Mouse (Mus musculus) neural tube, embryonic 15.5 days (tissue): Measurements from ENCODE around the gene Tbcb. TPM values are rescaled to one million over a fixed set of nuclear protein-coding genes. Genes with fewer than 3 reads are reported as not detected.
A peak's percentile ranks its signal among the peaks of the same experiment; 100 is the strongest.
"Not testable (repeated sequence)": the region's sequence is repeated elsewhere in the genome, so short reads cannot be mapped to it uniquely, and the experiment has no call there.

Experiments used
- ATAC-seq: fragments of 200-750 bp; cut with Nextera tagmentation; 2 replicates; pipeline ENCODE4 v1.8.0; 2017; ENCODE audit warnings: mild to moderate bottlenecking, moderate TSS enrichment, moderate library complexity; ENCODE audit not compliant: low FRiP score
- H3K27ac ChIP-seq: fragments of 300-500 bp; sonication (generic); replicated peaks from 2 replicates; pipeline ENCODE4 v1.5.1; 2015; ENCODE audit warnings: mild to moderate bottlenecking, inconsistent platforms
- H3K27me3 ChIP-seq: fragments of 300-500 bp; sonication (generic); replicated peaks from 2 replicates; pipeline ENCODE4 v1.6.1; 2015; ENCODE audit warnings: inconsistent platforms
- H3K36me3 ChIP-seq: fragments of 300-500 bp; sonication (generic); 2 replicates; pipeline ENCODE4 v1.6.1; 2015; ENCODE audit warnings: inconsistent platforms
- H3K4me1 ChIP-seq: fragments of 300-500 bp; sonication (generic); 2 replicates; pipeline ENCODE4 v1.6.1; 2015; ENCODE audit warnings: inconsistent platforms
- H3K4me2 ChIP-seq: fragments of 300-500 bp; sonication (generic); 2 replicates; pipeline ENCODE4 v1.6.1; 2015; ENCODE audit warnings: inconsistent platforms, mild to moderate bottlenecking, moderate library complexity
- H3K4me3 ChIP-seq: fragments of 300-500 bp; sonication (generic); replicated peaks from 2 replicates; pipeline ENCODE4 v1.5.1; 2015; ENCODE audit warnings: mild to moderate bottlenecking, inconsistent platforms
- H3K9ac ChIP-seq: fragments of 300-500 bp; sonication (generic); replicated peaks from 2 replicates; pipeline ENCODE4 v1.6.1; 2015; ENCODE audit warnings: mild to moderate bottlenecking, inconsistent platforms
- H3K9me3 ChIP-seq: fragments of 300-500 bp; sonication (generic); replicated peaks from 2 replicates; pipeline ENCODE4 v1.6.1; 2016; ENCODE audit warnings: inconsistent platforms
- WGBS: fragments of 180-500 bp; shearing (Covaris S2); methylation state at CpG from one replicate; pipeline ENCODE4 v1.1.7; 2015; ENCODE audit warnings: mixed read lengths; 5-methylcytosine and 5-hydroxymethylcytosine counted together
- polyA plus RNA-seq: library from polyadenylated mRNA; unstranded; fragments of >200 nt; fragmentation: Nextera tagmentation; extraction: Ambion mirVana; gene quantifications from 2 replicates; pipeline ENCODE4 v1.2.1, GENCODE M21; 2015

Gene Tbcb
- polyA plus RNA-seq, 1 experiment from 2014 or later: 478 TPM

DNA sequence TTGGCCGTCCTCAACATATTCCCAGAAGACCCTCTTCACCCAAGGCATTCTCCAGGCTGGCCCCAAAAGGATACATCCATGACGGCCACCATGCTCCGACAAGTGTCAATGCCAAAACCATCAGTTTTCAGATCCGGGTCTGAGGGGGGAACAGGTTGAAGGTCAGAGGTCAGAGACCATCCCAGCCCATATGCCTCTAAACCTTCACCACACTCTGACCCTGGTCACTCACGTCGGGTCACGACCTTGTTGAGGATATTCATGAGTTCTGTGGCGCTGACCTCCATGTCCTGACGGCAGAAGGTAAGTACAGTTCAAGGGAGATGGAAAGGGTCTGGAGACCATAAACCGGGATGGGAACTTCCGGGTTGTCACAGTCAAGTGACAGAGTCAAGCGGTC lies 40.0 kb downstream of the Tbcb start:
- no peak for ATAC-seq
- H3K9me3 ChIP-seq: no peaks in the 10 kb centered on the region
- peaks cover 22% of the 10 kb centered on the region for H3K4me1 ChIP-seq
- 91% methylated on average over 12 of the region's 12 CpGs for WGBS
- no peak overlapping the region for H3K4me3 ChIP-seq
- no peaks in the 10 kb centered on the region for H3K27me3 ChIP-seq
- H3K9ac ChIP-seq: no peak overlapping the region
- H3K4me2 ChIP-seq: no peak overlapping the region
- peaks cover 51% of the 10 kb centered on the region for H3K36me3 ChIP-seq
- no peak overlapping the region for H3K27ac ChIP-seq

DNA sequence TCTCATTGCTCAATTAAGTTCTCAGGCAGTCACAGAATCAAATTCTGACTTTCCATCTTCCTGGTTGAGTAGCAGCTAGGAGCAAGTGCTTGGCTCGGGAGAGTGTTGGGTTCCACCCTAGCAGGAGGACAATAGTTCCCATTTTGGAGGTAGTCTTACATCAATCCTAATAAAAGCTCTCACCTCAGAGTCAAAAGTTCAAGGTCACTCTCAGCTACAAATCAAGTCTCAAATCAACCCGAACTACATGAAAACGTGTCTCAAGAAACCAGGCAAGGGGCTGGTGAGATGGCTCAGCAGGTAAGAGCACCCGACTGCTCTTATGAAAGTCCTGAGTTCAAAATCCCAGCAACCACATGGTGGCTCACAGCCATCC lies 43.0 kb downstream of the Tbcb start:
- Histone ChIP-seq H3K4me2 (no peak overlapping the region), H3K36me3 (peaks cover 74% of the 10 kb centered on the region), H3K9ac (no peak overlapping the region), H3K27me3 (no peaks in the 10 kb centered on the region), H3K4me1 (peaks cover 17% of the 10 kb centered on the region), H3K4me3 (no peak overlapping the region), H3K27ac (no peak overlapping the region), H3K9me3 (no peaks in the 10 kb centered on the region)
- no peak for ATAC-seq
- 86% methylated on average over 4 of the region's 4 CpGs for WGBS

DNA sequence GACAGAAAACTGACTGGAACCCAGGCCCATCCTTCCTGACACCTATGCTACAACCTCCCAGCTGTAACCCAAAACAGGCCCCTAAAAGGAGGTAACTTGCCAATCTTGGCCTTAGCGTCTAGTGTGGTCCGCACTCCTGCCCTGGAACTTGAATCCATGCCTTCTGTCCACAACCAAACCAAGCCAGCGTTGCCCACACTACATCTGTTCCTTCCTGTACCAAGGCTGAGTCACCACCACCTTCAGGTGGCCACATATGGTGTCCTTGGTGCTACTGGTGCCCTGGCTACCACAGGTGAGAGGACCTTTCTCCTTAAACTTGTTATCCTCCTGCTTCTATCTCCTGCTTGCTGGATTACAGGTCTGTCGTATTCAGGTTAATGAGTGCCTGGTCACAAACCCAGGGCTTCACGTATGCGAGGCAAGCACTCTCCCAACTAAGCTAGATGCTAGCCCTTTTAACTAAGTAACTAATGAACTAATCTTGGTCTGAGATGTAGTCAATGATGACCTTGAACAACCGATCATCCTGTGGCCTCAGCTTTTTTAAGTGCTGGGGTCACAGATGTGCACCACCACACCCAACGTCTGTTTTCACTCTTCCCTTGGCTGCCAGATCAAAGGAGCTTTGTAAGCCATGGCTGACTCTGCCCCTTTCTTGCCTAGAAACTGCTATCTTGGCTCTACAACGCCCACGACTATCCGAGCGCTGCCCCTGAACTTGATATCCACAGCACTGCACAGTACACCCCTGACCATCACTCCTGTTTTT lies 43.5 kb downstream of the Tbcb start:
- ATAC-seq: no peak
- no peaks in the 10 kb centered on the region for H3K27me3 ChIP-seq
- no peak overlapping the region for H3K27ac ChIP-seq
- H3K36me3 ChIP-seq: peaks cover 74% of the 10 kb centered on the region
- no peak overlapping the region for H3K4me2 ChIP-seq
- no peak overlapping the region for H3K9ac ChIP-seq
- H3K9me3 ChIP-seq: no peaks in the 10 kb centered on the region
- H3K4me1 ChIP-seq: peaks cover 20% of the 10 kb centered on the region
- H3K4me3 ChIP-seq: no peak overlapping the region
- 89% methylated on average over 12 of the region's 12 CpGs for WGBS

DNA sequence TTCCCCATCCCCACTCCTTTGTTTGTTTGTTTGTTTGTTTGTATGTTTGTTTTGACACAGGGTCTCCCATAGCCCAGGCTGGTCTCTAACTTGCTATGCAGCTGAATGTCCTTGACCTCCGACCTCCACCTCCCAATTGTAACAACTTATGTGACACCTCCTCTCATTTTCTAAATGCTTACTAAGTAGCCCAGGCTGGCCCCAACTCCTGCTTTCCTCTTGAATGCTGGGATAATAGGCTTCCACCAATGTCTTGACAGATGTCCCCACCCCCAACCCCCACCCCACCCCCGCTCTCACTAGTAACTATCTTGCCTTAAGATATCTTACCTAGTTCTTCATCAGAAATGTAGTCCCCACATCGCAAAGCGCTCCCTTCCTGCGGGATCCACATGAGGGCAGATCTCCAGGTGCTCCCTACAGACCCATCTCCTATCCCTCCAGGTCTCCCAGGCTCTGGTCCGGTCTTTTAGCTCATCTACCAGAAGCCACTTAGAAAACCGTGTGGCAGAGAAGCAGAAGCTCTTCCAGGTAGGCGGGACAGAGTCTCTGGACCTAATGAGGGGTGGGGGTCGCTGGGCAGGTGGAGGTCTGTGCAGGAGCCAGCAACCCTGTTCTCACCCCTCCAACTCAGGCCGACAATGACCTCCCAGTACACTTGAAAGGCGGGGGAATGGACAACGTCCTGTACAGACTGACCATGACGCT lies 47.3 kb downstream of the Tbcb start:
- Histone ChIP-seq H3K4me2 (no peak overlapping the region), H3K27me3 (no peaks in the 10 kb centered on the region), H3K4me1 (peaks cover 7% of the 10 kb centered on the region), H3K9me3 (no peaks in the 10 kb centered on the region), H3K27ac (no peak overlapping the region), H3K9ac (no peak overlapping the region), H3K36me3 (peaks cover 52% of the 10 kb centered on the region), H3K4me3 (no peak overlapping the region)
- ATAC-seq: no peak
- WGBS: 78% methylated on average over 13 of the region's 13 CpGs

DNA sequence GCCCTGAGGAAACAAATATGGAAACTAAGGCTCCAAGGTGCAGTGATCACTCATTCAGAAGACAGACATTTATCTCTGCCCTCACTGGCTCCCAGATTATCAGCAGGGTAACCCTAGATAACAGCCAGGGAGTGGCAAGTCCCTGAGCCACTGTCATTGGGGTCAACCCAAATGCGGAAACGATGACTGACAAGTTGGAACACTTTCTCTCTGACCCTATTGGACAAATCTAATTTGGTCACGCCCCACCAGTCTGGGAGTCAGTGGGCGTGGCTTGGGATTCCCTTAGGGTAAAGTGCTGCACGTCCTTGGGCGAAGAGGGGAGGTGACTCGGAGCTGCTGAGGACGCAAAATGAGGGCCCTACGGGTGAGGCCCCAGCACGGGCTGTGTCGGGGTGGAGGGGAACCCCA lies 48.2 kb downstream of the Tbcb start, which contains the start of gene Cox7a1:
TSS of gene Cox7a1 (plus strand) at position 266 of the 411 bp plus-strand sequence.
- no peaks in the 10 kb centered on the region for H3K9me3 ChIP-seq
- peak within 1 kb of the TSS; percentile 3; the same call in 1 of the 2 replicates for H3K9ac ChIP-seq
- H3K4me1 ChIP-seq: peaks cover 7% of the 10 kb centered on the region
- peak; percentile 49; the same call in 1 of the 2 replicates for ATAC-seq
- peak within 1 kb of the TSS; percentile 17 for H3K4me3 ChIP-seq
- WGBS: 2% methylated on average over 11 of the region's 11 CpGs
- no peaks in the 10 kb centered on the region for H3K27me3 ChIP-seq
- H3K27ac ChIP-seq: no peak within 1 kb of the TSS
- peak within 1 kb of the TSS; percentile 46 for H3K4me2 ChIP-seq
- H3K36me3 ChIP-seq: peaks cover 45% of the 10 kb centered on the region

DNA sequence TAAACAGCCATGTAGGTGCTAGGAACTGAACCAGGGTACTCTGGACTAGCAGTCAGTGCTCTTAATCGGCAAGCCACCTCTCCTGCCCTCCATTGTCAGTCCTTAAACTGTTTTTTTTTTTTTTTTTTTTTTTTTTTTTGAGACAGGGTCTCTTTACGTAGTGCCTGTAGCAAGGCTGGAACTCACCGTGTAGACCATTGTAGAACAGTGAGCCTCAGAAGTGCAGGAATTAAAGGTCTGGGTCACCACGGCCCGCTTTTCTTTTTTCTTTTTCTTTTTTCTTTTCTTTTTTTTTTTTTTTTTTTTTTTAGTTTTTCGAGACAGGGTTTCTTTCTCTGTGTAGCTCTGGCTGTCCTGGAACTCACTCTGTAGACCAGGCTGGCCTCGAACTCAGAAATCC lies 48.9 kb downstream of the Tbcb start:
- 70% methylated on average over 7 of the region's 7 CpGs for WGBS

DNA sequence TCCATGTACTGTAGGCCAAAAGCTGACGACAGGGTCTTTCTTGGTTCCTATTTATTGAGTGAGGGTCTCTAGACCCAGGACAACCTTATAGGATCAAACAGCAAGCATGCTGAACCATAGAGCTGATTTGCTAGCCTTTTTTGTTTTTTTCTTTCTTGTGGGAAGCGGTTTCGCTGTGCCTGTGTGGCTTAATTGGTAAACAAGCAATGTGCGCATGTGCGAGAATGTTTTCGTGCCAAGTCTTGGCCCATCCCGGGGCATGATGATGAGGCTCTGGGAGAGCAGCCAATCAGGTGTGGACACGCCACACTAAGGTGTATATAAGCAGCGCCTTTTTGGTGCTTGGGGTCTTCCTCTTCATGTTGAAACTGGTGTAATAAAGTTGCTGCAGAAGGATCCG lies 50.1 kb downstream of the Tbcb start:
- not testable (repeated sequence) for H3K27me3 ChIP-seq, H3K9ac ChIP-seq, H3K4me1 ChIP-seq, H3K9me3 ChIP-seq, H3K4me2 ChIP-seq, H3K4me3 ChIP-seq, ATAC-seq
- Histone ChIP-seq H3K36me3 (peaks cover 42% of the 10 kb centered on the region), H3K27ac (peak overlapping the region; percentile 68)
- 89% methylated on average over 10 of the region's 10 CpGs for WGBS

More for the DNA sequence above, 48.9 kb downstream of the Tbcb start:
- not testable (repeated sequence) for H3K27me3 ChIP-seq, H3K9me3 ChIP-seq, H3K9ac ChIP-seq, H3K4me2 ChIP-seq, ATAC-seq, H3K27ac ChIP-seq, H3K4me3 ChIP-seq, H3K4me1 ChIP-seq
- peaks cover 45% of the 10 kb centered on the region for H3K36me3 ChIP-seq

DNA sequence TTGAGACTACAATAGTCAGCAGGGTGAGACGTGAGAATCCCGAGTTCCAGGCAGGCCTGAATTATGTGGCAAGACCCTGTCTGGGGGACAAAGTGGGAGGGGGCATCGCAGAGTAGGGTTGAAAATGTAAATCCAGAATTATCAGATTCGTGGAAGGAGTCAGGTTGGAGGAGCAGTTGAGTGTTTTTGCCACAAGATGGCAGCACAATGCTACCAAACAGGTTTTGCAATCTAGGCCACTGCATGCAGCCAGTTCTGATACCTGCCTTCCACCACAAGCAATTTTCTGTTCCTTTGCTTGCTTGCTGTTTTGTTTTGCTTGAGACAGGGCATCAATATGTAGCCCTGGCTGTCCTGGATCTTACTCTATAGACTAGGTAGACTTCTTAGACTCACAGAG lies 50.8 kb downstream of the Tbcb start:
- H3K9me3 ChIP-seq: no peaks in the 10 kb centered on the region
- H3K4me2 ChIP-seq: no peak overlapping the region
- H3K4me1 ChIP-seq: peaks cover 7% of the 10 kb centered on the region
- no peak overlapping the region; the same call in 1 of the 2 replicates for H3K9ac ChIP-seq
- no peak overlapping the region for H3K4me3 ChIP-seq
- 3% methylated on average over 4 of the region's 4 CpGs for WGBS
- H3K27ac ChIP-seq: peak overlapping the region; percentile 68
- H3K36me3 ChIP-seq: peaks cover 41% of the 10 kb centered on the region
- no peaks in the 10 kb centered on the region for H3K27me3 ChIP-seq
- ATAC-seq: peak; percentile 35; the same call in 1 of the 2 replicates

DNA sequence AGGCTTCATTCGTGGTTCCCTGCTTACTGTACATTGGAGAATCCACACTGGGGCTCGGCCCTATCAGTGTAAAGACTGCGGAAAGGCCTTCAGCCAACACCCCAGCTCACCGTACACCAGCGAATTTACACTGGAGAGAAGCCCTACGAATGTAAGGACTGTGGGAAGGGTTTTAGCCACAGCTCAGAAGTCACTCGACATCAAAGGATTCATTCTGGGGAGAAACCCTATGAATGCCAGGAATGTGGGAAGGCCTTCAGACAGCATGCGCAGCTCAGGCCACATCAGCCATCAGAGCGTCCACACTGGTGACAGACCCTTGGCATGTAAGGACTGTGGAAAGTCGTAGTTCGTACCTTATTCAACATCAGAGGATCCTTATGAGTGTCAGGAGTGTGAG lies 53.8 kb downstream of the Tbcb start:
- Histone ChIP-seq H3K9me3 (no peaks in the 10 kb centered on the region), H3K4me3 (no peak overlapping the region), H3K27me3 (no peaks in the 10 kb centered on the region), H3K36me3 (peaks cover 36% of the 10 kb centered on the region), H3K4me2 (no peak overlapping the region), H3K9ac (no peak overlapping the region), H3K4me1 (no peaks in the 10 kb centered on the region), H3K27ac (no peak overlapping the region)
- ATAC-seq: no peak
- 89% methylated on average over 11 of the region's 11 CpGs for WGBS

DNA sequence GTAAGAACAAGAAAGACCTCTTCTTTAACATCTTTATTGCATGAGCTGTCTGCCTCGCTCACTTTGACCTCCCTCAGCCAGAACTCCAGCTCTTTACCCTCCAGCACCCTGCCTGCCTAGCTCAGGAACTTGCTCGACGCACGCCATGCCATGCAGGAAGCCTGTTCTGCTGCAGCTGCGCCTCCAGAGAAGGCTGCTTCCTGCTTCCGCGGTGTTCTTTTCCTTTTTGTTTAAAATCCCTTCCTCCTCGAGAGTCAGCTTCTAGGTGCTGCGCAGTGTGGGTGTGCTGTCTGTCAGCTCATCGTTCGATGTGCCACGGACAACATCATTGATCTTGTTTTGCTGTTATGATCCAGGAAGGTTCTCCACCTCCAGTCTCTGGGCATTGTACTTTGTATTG lies 55.6 kb downstream of the Tbcb start:
- no peak for ATAC-seq

More for the DNA sequence above, 55.6 kb downstream of the Tbcb start:
- no peak overlapping the region for H3K9ac ChIP-seq
- no peaks in the 10 kb centered on the region for H3K9me3 ChIP-seq
- no peak overlapping the region for H3K4me2 ChIP-seq
- H3K4me1 ChIP-seq: peaks cover 3% of the 10 kb centered on the region; the same call in 1 of the 2 replicates
- no peak overlapping the region for H3K4me3 ChIP-seq
- WGBS: 85% methylated on average over 12 of the region's 12 CpGs
- no peak overlapping the region for H3K27ac ChIP-seq
- no peaks in the 10 kb centered on the region for H3K27me3 ChIP-seq
- peaks cover 36% of the 10 kb centered on the region for H3K36me3 ChIP-seq
